Mouse (Mus musculus) urinary bladder, postnatal 36 days (tissue): ENCODE measurements at regions not wholly inside any gene's neighbourhood (a gene's known extent, or its start where the extent isn't known, plus 50 kb on each side); places are given as distances from the start of the nearest gene placed in this dataset.
A peak's percentile ranks its signal among the peaks of the same experiment; 100 is the strongest.
"Not testable (repeated sequence)": the region's sequence is repeated elsewhere in the genome, so short reads cannot be mapped to it uniquely, and the experiment has no call there.

Experiments
- DNase-seq, 2 experiments: peaks; one replicate each; pipeline ENCODE4 v3.0.0; 2022; ENCODE audit warnings: low spot score in 2 of 2, mixed read lengths in 1 of 2

DNA sequence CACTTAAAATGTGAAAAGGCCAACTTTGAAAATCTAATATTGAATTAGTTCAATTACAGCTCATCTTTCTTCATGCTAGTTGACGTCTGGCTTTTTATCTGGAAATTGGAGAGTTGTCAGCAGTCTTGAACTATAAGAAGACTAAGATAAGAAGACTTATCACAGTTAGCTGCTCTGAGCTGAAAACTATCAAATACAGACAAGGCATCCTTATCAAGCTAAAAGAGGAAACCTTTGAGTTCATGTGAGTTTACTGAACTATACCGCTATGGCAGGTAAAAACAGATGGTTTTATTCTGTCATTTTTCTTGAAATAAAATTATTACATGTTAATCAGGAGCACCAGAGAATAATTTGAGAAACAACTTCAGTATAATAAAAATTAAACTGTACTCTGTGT lies 735.2 kb upstream of the Marcks start:
- no peak for DNase-seq

DNA sequence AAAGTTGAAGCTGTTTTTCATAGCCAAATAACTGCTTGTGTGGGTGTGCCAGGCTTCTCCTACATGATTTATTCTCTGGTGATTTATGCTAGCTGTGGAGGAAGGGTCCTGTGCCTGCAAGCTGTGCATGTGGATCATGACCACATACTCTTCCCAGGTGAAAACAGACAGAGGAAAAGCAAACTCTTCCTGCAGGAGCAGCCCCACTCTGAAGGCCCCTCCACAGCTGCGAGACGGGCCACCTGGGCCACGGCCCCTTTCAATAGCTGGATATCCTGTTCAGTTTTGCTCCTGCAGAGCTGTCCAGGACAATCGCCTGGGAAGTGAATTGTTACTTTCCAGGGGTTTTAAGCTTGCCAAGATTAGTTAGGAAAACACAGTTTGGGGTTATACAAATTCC lies 722.3 kb upstream of the Marcks start:
- DNase-seq: no peak

DNA sequence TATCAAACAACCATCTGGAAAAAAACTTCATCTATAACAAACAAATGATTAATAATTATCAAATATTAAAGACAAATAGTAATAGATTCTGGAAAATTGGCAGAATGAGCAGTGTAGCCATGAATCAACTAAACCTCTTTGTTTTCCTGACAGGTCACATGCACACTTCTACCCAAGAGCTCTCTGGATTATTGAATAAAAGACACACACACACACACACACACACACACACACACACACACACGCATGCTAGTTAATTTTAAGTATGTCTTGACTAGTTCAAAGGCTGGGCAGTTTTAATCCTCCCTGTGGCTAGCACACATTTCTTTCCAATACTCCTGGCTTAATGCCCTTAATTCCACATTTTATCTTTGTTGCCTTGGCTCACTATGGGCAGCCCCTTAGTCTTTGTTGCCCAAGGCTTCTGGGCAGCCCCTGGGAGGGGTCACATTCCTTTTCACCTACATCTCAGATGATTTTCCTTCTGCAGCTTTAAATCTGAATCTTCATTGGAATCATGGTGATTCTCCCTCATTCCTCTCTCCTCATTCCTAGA lies 710.6 kb upstream of the Marcks start:
- no peak for DNase-seq

DNA sequence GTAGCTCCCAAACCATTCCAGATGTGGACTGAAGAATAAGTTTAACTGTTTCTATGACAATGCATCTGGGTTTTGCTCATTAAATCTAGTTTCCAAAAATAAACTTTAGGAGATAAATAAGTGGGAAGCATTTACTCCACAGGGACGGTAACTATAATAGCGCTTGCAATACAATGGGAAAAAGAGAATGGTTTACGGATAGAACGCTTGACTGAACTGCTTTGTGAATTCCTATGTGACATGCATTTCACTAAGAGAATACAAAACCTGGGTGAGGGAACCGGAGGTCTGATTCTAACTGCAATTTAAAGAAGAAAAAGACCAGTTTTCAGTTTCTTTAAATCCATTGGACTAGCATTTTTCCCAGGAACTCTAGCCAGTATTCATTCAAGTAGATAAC lies 704.1 kb upstream of the Marcks start:
- no peak for DNase-seq

DNA sequence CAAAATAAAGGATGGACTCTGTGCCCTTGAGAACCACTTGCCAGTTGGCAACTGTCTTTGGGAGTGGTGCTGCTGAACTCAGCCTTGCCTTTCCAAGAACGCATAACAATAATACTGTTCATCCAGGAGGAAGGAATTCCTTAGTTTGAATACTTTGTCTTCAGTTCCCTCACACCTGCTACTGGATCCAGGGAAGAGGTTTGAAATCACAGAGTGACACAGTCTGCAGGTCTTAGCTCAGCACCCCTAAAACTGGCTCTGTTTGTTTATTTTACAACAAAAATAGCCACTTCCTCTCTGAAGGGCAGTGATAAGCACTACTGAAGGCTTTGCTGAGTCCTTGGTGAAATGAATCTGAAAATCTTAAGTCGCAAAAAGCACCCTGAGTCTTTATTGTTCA lies 703.1 kb upstream of the Marcks start:
- DNase-seq: no peak

DNA sequence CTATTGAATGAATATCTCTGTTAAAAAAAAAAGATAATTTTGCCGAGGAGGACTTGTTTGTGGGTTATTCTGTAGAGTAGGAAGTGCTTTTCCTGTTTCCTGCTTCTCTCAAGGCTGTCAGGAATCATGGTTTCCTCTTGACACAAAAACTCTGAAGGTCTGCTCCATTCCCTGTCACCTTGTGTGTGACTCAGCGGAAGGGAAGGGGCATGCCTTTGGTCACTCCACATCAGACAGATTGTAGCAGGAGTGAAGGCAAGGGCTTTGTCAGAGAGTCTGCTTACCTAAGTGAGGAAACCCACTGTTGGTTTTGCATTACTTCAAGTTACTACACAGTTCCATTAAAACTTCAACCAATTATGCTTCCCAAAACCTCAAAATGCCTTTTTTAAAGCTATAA lies 699.0 kb upstream of the Marcks start:
- DNase-seq: no peak

- DNase-seq: no peak
Measured at GRCm38 (mm10) chr10:37813026-37813425, 674.3 kb upstream of the Marcks start.

GRCm38 (mm10) chr10:37812405-37812851 lies 673.7 kb upstream of the Marcks start:
- peak in 1 of 2 experiments; percentile 12 for DNase-seq

- DNase-seq: no peak
Measured at GRCm38 (mm10) chr10:37811789-37812188, 673.1 kb upstream of the Marcks start.

DNA sequence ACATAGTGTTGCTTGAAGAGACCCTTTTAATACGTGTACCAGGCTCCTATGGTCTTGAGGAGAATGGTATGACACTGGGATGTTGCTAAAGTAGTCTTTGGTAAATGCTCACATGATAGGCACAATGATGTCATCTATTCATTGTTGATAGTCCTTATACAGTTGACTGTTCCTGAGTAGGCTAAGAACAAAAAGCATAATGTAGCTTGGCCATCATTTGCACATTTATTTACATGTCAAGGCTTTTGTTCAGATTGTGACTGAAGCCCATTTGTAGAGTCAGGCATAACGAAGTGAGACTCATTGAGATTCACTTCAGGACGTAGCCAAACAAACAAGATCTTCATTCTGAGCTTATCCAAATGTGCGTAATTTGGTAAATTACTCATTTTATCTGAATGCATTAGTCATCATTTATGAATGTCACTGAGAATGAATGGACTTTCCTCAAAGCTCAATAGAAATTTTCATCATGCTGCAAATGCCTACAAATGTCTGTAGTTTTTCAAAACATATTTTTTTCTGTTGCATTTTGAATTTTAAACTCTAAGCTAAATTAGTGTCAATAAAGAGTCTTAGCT lies 664.6 kb upstream of the Marcks start:
- DNase-seq: no peak

DNA sequence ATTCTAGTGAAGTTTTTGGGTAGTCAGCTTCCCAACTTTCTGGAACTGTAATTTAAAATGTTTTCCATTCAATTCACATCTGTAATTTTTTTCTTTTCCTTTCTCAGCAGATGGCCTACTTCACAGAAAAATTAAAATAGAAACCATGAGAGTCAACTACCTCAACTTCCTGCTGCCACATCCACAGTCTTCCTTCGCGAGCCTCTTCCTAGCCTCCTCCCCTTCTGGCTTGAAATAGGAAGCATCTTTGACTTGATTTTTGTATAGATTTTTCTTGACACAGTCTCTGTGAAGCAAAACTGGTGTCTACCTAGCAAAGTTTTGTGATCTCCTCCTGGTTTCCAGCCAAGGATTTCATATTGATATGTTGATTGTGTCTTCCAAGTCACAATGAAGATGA lies 660.7 kb upstream of the Marcks start:
- DNase-seq: no peak

- DNase-seq: no peak
Measured at GRCm38 (mm10) chr10:37798285-37798684, 659.6 kb upstream of the Marcks start.

GRCm38 (mm10) chr10:37797701-37798100 lies 659.0 kb upstream of the Marcks start:
- DNase-seq: no peak

DNA sequence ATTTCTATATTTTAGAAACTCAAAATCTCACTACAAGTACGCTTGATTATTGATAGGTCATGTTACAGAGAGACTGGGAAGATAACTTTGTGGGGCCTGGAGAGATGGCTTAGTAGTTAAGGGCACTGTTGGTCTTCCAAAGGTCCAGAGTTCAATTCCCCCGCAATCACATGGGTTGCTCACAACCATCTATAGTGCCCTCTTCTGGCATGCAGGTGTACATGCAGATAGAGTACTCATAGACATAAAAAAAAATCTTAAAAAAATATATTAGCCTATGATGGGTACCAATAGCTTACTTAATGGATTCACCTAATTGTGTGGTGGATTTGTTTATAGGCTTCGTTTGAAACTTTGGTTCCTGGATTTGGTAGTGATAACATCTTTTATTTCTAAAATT lies 654.2 kb upstream of the Marcks start:
- no peak for DNase-seq

- no peak for DNase-seq
Measured at GRCm38 (mm10) chr10:37788049-37788448, 649.3 kb upstream of the Marcks start.

GRCm38 (mm10) chr10:37779383-37780302 lies 640.9 kb upstream of the Marcks start:
- no peak for DNase-seq

DNA sequence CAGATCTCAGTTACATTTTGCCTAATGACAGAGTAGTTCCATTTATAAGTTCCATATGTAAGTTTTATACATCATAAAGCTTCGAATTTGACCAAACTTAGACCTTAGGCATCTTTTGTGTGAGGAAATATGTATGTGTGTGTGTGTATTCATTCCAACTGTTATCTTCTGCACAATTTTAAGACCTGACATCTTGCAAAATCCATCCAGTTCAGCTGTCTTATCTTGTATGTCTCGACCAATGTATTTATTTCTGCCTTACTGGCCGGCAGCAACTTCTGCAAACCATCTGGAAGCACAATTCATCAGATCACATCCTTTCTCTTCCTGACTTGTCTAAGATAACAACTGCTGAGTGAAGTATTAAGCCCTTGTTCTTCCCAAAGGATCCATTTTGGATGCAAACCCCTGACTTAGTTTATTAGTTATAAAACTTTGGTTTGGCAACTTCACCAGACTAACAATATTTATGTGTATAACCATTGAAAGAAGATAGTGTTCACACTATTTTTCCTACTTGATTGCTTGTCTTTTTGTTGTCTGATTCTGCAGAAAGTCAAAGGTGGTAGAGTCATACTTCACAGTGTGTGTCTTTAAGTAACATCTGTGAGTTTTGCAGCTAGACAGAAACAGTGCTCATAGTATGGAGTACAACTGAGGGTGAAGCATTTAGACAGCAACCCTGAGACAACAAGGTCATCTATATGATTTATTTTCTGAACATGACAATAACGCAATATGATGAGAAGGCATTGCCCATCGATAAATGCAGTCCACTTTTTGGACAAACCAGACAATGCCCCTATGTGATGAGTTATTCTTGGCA lies 622.0 kb upstream of the Marcks start:
- DNase-seq: no peak

DNA sequence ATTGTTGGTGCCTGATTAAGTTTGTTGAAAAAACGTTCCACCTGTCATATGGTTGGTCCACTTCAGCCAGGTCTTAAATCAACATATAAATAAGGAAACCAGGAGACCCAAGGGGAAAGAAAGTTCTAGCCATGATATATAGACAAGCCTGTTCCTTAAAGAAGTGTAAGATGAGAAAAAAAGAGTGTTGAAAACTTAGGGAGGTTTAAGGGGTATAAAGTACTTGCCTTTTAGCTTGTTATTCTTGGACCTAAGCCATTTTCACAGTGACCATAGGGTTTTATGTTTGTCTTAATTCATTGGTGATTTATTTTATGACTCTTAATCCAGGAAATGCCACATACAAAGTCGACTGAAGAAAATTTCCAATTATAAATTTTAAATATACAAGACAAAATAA lies 602.9 kb upstream of the Marcks start:
- no peak for DNase-seq

DNA sequence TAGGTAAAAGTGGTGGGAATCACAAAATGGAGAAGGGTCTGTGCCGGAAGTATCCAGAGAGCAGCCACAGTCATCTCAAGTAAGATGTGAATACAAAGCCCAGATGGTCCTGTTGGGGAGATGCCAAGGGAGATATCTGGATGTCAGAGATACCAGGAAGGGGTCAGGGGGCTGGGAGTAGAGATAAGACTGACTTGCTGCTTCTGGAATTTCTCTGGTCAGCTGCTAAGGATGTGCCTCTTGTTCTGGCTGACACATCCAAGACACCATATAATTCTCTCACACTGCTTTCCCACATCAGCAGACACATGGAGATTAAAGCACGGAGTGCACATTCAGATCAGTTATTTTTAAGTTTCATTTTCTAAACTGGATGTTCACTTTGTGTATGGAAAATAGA lies 600.3 kb upstream of the Marcks start:
- DNase-seq: no peak

- no peak for DNase-seq
Measured at GRCm38 (mm10) chr10:37725609-37726008, 586.9 kb upstream of the Marcks start.

DNA sequence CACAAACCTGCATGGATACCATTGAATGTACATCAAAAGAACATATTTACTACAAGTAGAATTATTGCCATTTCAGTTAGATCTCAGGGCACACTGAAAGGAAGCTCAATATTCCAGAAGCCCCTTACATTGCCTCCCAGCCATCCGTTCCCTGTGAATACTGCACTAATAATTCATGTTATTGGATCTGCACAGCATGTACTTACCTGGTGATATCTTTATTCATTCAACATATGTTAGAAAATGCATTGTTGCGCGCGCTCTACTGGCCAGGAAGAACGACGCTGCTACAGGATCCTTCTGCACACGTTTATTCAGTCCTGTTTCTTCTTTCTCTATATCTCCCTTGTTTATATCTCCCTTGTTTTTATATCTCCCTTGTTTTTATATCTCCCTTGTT lies 586.3 kb upstream of the Marcks start:
- not testable (repeated sequence) for DNase-seq

DNA sequence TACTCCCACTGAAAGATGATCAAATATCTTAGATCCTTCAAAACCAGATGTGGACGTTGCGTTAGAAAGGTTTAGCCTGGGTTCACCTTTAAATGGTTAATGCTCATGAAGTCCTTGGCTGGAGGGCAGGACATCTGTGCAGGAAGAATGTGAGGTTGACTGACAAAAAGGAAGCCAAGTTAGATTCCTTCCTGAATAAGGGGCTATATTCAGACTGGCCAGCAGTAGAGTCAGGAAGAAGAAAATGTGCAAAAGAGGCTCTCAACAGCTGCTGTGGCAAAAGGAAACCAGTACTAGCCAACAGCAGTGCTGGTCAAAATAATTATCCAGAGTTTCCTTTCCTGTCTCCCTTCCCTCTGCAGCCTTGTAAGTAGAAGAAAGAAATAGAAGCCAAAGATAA lies 582.0 kb upstream of the Marcks start:
- DNase-seq: no peak
